Mouse (Mus musculus) stomach, embryonic 16.5 days (tissue): ENCODE measurements at regions not wholly inside any gene's neighbourhood (a gene's known extent, or its start where the extent isn't known, plus 50 kb on each side); places are given as distances from the start of the nearest gene placed in this dataset.
A peak's percentile ranks its signal among the peaks of the same experiment; 100 is the strongest.

Source experiments
- ATAC-seq: fragments of 200-750 bp; cut with Nextera tagmentation; 2 replicates; pipeline ENCODE4 v1.8.0; 2017; ENCODE audit warnings: moderate number of reproducible peaks, moderate TSS enrichment; ENCODE audit not compliant: insufficient read depth, low FRiP score
- H3K27ac ChIP-seq: fragments of 300-500 bp; sonication (generic); 2 replicates; pipeline ENCODE4 v1.5.1; 2014; ENCODE audit warnings: low read length
- H3K27me3 ChIP-seq: fragments of 300-500 bp; sonication (generic); 2 replicates; pipeline ENCODE4 v1.6.1; 2014; ENCODE audit warnings: low read length, control low read depth, mixed read lengths; ENCODE audit not compliant: control insufficient read depth, insufficient read depth
- H3K36me3 ChIP-seq: fragments of 300-500 bp; sonication (generic); 2 replicates; pipeline ENCODE4 v1.6.1; 2014; ENCODE audit warnings: low read length; ENCODE audit not compliant: control insufficient read depth, insufficient read depth
- H3K4me1 ChIP-seq: fragments of 300-500 bp; sonication (generic); 2 replicates; pipeline ENCODE4 v1.6.1; 2014; ENCODE audit warnings: low read length, control low read depth, mixed read lengths; ENCODE audit not compliant: control insufficient read depth, insufficient read depth
- H3K4me2 ChIP-seq: fragments of 300-500 bp; sonication (generic); 2 replicates; pipeline ENCODE4 v1.6.1; 2014; ENCODE audit warnings: low read depth, low read length, mixed read lengths
- H3K4me3 ChIP-seq: fragments of 300-500 bp; sonication (generic); replicated peaks from 2 replicates; pipeline ENCODE4 v1.5.1; 2014; ENCODE audit warnings: mild to moderate bottlenecking, low read length
- H3K9ac ChIP-seq: fragments of 300-500 bp; sonication (generic); 2 replicates; pipeline ENCODE4 v1.6.1; 2014; ENCODE audit warnings: low read length
- H3K9me3 ChIP-seq: fragments of 300-500 bp; sonication (generic); replicated peaks from 2 replicates; pipeline ENCODE4 v1.6.1; 2016; ENCODE audit warnings: low read length, control low read depth; ENCODE audit not compliant: control insufficient read depth
- WGBS: fragments of 180-500 bp; shearing (Covaris S2); extraction: QIAGEN DNeasy Blood & Tissue Kit; methylation state at CpG from one replicate; pipeline ENCODE4 v1.1.7; 2014; 5-methylcytosine and 5-hydroxymethylcytosine counted together

GRCm38 (mm10) chr19:26151216-26151615 lies 453.6 kb upstream of the Smarca2 start:
- no peak for ATAC-seq
- WGBS, result 58% methylated on average over 4 of the region's 4 CpGs
- no peaks in the 10 kb centered on the region for H3K4me1 ChIP-seq

GRCm38 (mm10) chr19:26164993-26165392 lies 439.9 kb upstream of the Smarca2 start:
- Histone ChIP-seq H3K4me2 (no peak overlapping the region), H3K27ac (no peak overlapping the region), H3K4me1 (no peaks in the 10 kb centered on the region), H3K9ac (no peak overlapping the region), H3K9me3 (no peaks in the 10 kb centered on the region), H3K27me3 (no peaks in the 10 kb centered on the region), H3K4me3 (no peak overlapping the region), H3K36me3 (no peaks in the 10 kb centered on the region)
- 27% methylated on average over 13 of the region's 13 CpGs for WGBS
- ATAC-seq, result no peak

More at GRCm38 (mm10) chr19:26151216-26151615, 453.6 kb upstream of the Smarca2 start:
- no peak overlapping the region for H3K4me2 ChIP-seq
- no peak overlapping the region for H3K4me3 ChIP-seq
- H3K27ac ChIP-seq, result no peak overlapping the region
- H3K9ac ChIP-seq, result no peak overlapping the region
- no peaks in the 10 kb centered on the region for H3K27me3 ChIP-seq
- H3K9me3 ChIP-seq, result no peaks in the 10 kb centered on the region
- H3K36me3 ChIP-seq, result no peaks in the 10 kb centered on the region

GRCm38 (mm10) chr19:26181774-26182173 lies 423.1 kb upstream of the Smarca2 start:
- H3K4me2 ChIP-seq, result no peak overlapping the region
- no peak overlapping the region for H3K9ac ChIP-seq
- ATAC-seq, result no peak
- H3K4me3 ChIP-seq, result no peak overlapping the region
- H3K9me3 ChIP-seq, result no peaks in the 10 kb centered on the region
- H3K36me3 ChIP-seq, result no peaks in the 10 kb centered on the region
- H3K27me3 ChIP-seq, result no peaks in the 10 kb centered on the region
- H3K4me1 ChIP-seq, result no peaks in the 10 kb centered on the region
- WGBS, result 26% methylated on average over 4 of the region's 4 CpGs
- no peak overlapping the region for H3K27ac ChIP-seq

- Histone ChIP-seq H3K36me3 (no peaks in the 10 kb centered on the region), H3K4me3 (no peak overlapping the region), H3K9me3 (no peaks in the 10 kb centered on the region), H3K9ac (no peak overlapping the region), H3K27me3 (no peaks in the 10 kb centered on the region), H3K27ac (no peak overlapping the region), H3K4me1 (no peaks in the 10 kb centered on the region), H3K4me2 (no peak overlapping the region)
- no peak for ATAC-seq
- WGBS, result 70% methylated on average over 7 of the region's 7 CpGs
Measured at GRCm38 (mm10) chr19:26185012-26185411, 419.8 kb upstream of the Smarca2 start.

DNA sequence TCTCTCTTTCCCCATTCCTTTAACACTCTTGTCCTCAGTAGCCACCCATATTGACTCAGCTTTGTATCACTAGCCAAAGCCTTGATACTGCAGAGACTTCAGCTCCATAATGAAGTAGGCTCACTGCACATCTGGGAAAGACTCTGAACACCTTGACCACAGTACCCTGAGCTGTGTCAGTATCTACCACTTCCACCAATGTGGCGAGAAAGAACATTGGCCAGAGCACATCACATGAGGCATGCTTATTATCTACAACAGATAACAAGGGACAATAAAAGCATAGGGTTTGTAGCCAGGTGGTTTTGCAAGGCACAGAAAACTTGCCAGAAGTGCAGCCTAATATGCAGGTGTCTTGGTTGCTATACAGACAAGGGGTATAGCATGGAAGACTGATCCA lies 414.0 kb upstream of the Smarca2 start:
- Histone ChIP-seq H3K27ac (no peak overlapping the region), H3K9me3 (no peaks in the 10 kb centered on the region), H3K4me2 (no peak overlapping the region), H3K4me1 (no peaks in the 10 kb centered on the region), H3K9ac (no peak overlapping the region), H3K27me3 (no peaks in the 10 kb centered on the region), H3K36me3 (no peaks in the 10 kb centered on the region), H3K4me3 (no peak overlapping the region)
- no peak for ATAC-seq
- 74% methylated on average over 1 of the region's 1 CpGs for WGBS

DNA sequence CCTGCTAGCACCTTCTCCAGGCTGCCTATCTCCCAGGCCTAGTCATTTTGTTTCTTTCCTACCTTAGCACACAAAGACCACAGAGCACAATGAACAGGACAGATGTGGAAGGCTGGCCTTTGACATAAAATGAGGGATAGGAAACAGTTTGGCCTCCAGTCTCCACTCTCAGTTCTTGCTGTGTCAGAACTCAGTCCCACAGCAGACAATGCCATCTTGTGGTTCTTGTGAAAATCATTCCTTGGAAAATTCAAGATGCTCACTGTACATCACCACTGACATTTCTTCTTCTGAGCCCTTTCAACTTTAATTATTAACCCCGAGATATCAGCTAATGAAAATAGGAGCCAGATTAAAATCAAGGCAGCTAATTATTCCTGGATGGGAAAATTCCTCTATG lies 411.2 kb upstream of the Smarca2 start:
- Histone ChIP-seq H3K4me1 (no peaks in the 10 kb centered on the region), H3K9ac (no peak overlapping the region), H3K4me3 (no peak overlapping the region), H3K27ac (no peak overlapping the region), H3K9me3 (no peaks in the 10 kb centered on the region), H3K27me3 (no peaks in the 10 kb centered on the region), H3K4me2 (no peak overlapping the region), H3K36me3 (no peaks in the 10 kb centered on the region)
- ATAC-seq, result no peak
- WGBS, result 58% methylated on average over 1 of the region's 1 CpGs

DNA sequence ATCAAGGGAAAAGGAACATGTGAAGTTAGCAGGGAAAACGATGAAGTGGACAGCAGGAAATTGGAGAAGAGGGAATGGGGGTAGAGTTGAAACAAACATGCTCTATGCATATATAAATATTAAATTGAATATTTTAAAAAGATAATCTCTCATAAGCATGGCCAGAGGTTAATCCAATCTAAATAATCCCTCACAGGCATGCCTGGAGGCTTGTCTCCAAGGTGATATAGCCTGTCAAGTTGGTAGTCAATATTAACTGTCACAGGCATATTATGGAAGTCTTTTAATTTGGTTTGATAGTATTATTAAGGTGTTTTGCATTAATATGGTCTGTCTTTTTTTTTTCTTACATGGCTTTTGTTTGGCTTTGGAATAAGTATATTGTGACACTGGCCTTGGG lies 396.1 kb upstream of the Smarca2 start:
- 76% methylated on average over 1 of the region's 1 CpGs for WGBS
- H3K4me2 ChIP-seq, result no peak overlapping the region
- no peak for ATAC-seq
- no peak overlapping the region for H3K9ac ChIP-seq
- H3K27me3 ChIP-seq, result no peaks in the 10 kb centered on the region
- H3K4me3 ChIP-seq, result no peak overlapping the region
- no peaks in the 10 kb centered on the region for H3K36me3 ChIP-seq
- H3K9me3 ChIP-seq, result no peaks in the 10 kb centered on the region
- no peak overlapping the region for H3K27ac ChIP-seq
- H3K4me1 ChIP-seq, result no peaks in the 10 kb centered on the region

DNA sequence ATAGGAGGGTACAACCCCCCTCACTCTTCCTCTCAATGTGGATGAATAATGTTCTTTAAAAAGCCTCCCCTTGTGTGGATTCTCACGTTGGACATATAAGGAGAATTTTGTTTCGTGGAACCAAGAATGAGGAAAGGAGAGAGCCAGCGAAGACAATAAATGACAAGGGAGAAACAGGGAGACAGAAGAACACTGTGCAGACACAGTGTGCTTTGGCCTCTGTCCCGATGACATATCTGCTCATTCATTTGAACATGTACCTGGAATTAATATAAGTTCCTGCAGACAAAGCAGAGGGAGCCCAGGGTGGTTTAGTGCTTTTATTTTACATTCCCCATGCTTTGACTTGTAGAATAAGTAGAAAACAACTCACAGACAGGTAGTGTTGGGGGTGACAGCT lies 370.3 kb upstream of the Smarca2 start:
- no peaks in the 10 kb centered on the region for H3K36me3 ChIP-seq
- 0 out of 2 replicates have a peak, but pooled peaks have one; percentile 10 for ATAC-seq
- no peak overlapping the region for H3K9ac ChIP-seq
- no peak overlapping the region for H3K27ac ChIP-seq
- WGBS, result 43% methylated on average over 4 of the region's 4 CpGs
- no peaks in the 10 kb centered on the region for H3K4me1 ChIP-seq
- no peak overlapping the region for H3K4me3 ChIP-seq
- H3K4me2 ChIP-seq, result no peak overlapping the region
- no peaks in the 10 kb centered on the region for H3K27me3 ChIP-seq
- no peaks in the 10 kb centered on the region for H3K9me3 ChIP-seq

DNA sequence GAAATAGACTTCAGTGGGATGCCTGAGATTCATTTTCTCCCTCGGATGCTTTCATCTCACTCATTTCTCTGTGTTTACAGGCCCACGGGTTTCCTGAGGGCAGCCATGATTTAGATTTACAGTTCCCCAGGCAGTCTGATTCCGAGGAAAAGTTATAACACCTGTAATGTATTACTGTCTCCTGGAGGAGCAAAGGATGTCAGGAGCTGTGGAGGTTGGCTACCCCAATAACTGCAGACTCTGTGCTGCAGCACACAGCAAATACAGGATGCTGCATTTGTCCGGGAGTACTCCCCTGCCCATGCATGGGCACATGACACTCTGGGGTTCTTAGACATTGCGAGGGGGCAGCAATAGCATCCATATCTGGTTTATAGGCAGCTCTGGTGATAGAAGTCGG lies 360.8 kb upstream of the Smarca2 start:
- no peaks in the 10 kb centered on the region for H3K27me3 ChIP-seq
- H3K36me3 ChIP-seq, result no peaks in the 10 kb centered on the region
- no peak for ATAC-seq
- H3K9ac ChIP-seq, result no peak overlapping the region
- no peaks in the 10 kb centered on the region for H3K9me3 ChIP-seq
- no peaks in the 10 kb centered on the region for H3K4me1 ChIP-seq
- no peak overlapping the region for H3K4me3 ChIP-seq
- H3K4me2 ChIP-seq, result no peak overlapping the region
- H3K27ac ChIP-seq, result no peak overlapping the region
- 64% methylated on average over 6 of the region's 6 CpGs for WGBS

DNA sequence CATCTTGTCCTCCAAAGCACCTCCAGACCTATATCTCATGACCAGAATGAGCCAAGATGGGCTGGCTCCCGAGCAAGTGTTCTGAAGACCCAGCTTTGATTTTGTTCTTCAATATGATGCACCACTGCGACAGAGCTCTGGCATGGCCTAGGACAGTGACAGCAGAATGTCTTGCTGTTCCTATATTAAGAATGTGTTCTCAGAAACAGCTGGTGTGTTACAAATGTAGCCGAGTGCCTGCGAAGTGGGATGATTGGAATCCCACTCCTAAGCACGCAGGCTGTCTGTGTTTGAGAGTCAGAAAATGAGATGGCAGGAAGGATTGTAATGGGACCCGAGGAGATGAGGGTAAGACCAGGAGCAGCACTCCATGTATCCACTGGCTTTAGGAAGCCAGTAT lies 355.1 kb upstream of the Smarca2 start:
- no peaks in the 10 kb centered on the region for H3K9me3 ChIP-seq
- H3K27me3 ChIP-seq, result no peaks in the 10 kb centered on the region
- no peak overlapping the region for H3K9ac ChIP-seq
- ATAC-seq, result no peak
- no peaks in the 10 kb centered on the region for H3K4me1 ChIP-seq
- H3K4me2 ChIP-seq, result no peak overlapping the region
- WGBS, result 70% methylated on average over 6 of the region's 6 CpGs
- H3K4me3 ChIP-seq, result no peak overlapping the region
- no peak overlapping the region for H3K27ac ChIP-seq
- H3K36me3 ChIP-seq, result no peaks in the 10 kb centered on the region
